Mouse (Mus musculus): Measurements from ENCODE around the gene Zfp385b.
A peak's percentile ranks its signal among the peaks of the same experiment; 100 is the strongest.

- peak; percentile 77 for TF ChIP-seq CTCF (IDR thresholded peaks at IDR 0.05; ENCODE audit: low read depth)
- no peak for TF ChIP-seq EP300 (IDR thresholded peaks at IDR 0.05; ENCODE audit: low read depth)
Measured at GRCm38 (mm10) chr2:77456602-77457001, 362.8 kb downstream of the Zfp385b start.

Measured in liver, postnatal 0 days (tissue).